Mouse (Mus musculus) adrenal gland, adult 18-20 months (tissue): ENCODE measurements around the gene Serpina1f. TPM values are rescaled to one million over a fixed set of nuclear protein-coding genes. Genes with fewer than 3 reads are reported as not detected.
A peak's percentile ranks its signal among the peaks of the same experiment; 100 is the strongest.
"Not testable (repeated sequence)": the region's sequence is repeated elsewhere in the genome, so short reads cannot be mapped to it uniquely, and the experiment has no call there.

Source experiments
- DNase-seq, 2 experiments: peaks; one replicate each; pipeline ENCODE4 v3.0.0; 2021 to 2022; ENCODE audit warnings: low spot score in 2 of 2
- total RNA-seq, 2 experiments: library from RNA; stranded (reverse); gene quantifications; 1 replicate in 1 of 2; 2 replicates in 1 of 2; pipeline ENCODE4 v1.2.3; 2021

Gene Serpina1f
- total RNA-seq, 2 experiments from 2014 or later, result not detected

DNA sequence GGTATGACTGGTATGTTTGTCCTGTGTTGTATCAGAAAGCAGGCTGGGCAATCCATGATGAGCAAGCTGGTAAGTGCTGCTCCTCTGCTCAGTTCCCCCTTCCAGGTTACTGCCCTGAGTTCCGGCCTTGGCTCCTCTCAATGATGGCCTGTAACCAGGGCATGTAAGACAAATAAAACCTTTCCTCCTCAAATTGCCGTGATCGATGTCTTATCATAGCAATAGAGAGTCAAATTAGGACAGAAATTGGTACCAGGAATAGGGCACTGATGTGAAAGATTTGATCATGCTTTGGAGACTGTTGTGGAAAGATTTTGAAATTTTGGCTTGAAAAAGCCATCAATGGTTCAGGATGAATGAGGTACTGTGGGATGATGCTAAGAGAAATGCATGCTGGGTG, 30.0 kb downstream of the Serpina1f start:
- no peak for DNase-seq

DNA sequence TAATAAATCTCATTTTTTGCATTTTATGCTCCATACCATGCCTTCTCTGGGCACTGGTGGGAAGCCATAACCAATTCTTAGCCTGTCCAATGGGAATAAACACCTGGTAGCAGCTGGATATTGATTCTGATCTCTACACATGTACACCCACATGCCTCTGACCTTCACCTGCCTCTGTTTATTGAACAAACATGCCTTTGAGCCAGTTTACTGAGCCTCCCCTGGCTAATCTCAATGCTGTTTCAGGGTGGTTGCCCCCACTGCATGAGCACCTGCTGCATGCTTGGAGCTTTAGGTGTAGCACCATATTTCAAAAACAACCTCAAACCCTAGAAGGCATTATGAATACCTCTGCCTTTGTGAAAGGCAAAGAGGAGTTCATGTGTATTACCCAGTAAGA, 33.3 kb downstream of the Serpina1f start:
- not testable (repeated sequence) for DNase-seq

DNA sequence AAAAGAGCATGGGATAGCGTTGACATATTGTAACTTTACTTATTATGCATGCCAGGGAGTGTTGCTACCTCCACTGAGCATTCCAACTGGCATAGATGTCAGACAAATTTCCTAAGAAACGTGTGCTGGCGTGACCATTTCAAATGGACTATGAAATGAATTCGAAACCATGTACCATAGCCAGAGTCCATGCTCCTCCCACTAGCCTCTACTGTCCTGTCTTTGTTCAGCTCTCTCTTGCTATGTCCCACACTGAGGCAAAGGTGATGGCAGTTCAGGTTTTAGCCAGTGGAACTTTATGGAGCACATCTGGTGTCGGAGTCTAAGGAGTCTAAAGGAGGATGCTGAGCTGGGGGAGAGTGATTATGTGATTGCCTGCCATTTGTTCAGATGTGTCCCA, 35.3 kb downstream of the Serpina1f start:
- DNase-seq, result no peak

DNA sequence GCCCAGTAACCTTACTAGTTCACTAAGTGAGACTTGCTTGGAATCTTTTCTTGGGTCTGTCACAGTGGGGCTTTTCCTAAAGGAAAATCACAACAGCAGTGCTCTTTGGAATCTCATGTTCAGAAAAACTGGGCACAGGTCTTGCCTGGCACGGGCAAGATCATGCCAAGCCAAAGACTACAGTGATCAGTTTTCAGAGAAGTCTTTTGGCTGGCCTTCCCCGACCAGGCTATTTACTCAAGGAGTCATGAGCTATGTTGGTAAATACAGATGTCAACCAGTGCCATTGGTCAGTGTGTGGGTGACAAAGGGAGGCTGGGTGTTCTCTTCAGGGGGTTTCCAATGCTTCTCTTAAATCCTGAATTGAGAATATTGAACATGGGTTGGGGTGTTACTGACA, 36.2 kb downstream of the Serpina1f start:
- no peak for DNase-seq

DNA sequence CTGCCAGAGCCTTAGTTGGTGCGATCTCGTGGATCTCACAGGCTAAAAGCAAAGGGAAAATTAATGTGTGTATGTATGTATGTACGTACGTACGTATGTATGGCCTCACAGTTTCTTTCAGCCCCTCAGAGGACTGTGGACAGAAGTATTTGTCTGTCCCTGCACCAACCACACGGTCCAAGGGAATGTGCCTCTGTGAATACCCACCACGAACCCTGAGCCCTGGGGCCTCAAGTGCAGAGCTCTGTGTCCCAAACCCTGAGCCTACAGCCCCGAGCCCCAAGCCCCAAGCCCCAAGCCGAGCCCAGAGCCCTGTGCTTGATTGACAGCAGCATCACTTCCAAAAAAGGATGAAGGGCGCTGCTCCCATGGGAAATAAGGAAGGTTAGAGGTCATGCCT, 37.3 kb downstream of the Serpina1f start:
- DNase-seq, result no peak

DNA sequence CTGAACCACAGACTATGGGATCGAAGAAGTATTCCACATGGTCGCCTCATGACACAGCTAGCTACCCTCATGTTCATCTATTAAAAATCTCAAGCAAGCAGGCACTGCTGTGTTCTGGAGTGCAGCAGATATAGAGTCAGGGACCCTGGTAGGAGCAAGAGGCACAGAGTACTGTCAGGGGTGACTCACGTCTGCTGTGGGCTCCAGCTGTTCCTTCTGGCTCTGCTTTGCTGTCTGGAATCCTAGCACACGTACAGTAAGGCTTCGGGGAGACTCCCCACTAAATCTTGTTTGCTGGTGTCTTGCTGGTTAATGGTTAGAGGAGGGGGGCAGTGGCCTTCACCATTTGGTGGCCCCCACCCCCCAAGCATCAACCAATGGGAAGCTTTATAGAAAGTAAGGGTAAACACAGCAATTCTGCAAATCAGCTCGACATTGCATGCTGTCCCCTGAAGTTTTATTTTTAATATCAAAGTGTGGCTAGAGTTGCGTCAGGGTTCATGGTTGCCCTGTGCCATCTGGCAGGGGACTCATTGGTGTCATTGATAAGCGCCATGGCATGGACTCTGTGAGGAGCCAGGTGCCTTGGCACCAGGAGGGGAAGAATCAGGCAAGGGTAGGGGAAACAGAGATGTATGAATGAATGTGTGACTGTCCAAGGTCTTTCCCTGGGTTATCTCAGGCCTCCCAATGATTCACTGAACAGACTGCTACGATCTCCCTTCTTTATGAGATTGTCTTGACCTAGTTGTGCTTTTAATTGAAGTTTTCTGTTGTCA, 38.3 kb downstream of the Serpina1f start, which contains the start of gene Serpina6:
Serpina6 (minus strand) TSS at position 365 of the 779 bp plus-strand sequence.
- DNase-seq, result no peak

DNA sequence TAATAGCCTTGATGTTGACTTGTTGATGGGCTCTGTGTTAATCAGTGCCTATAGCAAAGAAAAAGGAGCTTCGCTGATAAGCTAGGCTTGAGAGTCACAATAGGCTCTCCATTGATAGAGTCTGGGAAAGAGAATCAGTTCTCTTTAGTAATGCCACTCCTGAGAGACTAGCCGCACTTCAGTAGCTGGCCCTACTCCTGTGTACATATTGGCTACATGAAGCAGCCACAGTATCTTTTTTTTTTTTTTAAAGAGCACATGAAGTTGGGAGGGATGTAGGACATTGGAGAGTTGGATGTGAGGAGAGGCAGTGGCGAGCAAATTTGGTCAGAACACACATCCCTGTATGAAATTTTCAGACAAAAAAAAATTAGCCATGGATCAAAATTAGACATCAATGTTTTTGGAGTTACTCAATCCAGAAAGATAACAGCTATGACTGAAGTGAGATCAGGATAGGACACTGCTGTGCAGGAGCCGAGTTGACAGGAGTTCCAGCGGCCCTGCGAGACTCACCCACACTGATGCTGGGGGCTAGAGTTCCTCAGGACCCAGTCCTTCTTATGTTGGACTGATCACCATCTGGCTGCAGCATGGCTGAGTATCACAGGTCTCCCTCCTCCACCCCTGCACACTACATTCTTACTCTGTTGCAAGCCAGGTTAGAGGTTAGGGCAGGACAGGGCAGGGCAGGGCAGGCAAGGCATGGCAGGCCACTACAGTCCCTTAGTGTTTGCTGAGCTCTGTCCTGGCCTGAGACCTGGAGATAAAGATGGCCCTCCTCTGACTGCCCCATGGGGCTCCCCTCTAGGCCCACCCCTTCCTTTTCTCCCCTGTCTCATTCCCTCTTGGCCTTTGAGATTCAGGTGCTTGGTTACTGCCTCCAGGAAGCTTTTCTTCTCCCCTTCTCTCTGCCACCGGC, 39.9 kb downstream of the Serpina1f start:
- no peak for DNase-seq

DNA sequence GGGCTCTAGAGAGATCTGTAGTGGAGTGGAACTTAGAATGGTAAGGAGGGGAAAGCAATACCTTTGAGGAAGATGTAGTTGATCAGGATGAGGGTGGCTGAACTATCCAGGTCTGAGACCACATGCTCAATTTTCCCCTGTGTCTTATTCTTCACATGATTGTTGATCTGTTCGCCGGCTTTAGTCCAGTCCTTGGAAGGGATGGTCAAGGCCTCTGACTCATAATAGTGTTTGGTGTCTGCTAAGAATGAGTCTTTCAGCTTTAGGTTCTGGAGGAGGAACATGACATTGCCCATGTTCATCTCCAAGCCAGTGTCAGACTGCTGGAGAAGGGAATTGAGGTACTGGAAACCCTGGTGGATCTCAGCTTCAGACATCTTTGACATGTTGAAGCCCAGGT, 41.5 kb downstream of the Serpina1f start:
- no peak for DNase-seq

DNA sequence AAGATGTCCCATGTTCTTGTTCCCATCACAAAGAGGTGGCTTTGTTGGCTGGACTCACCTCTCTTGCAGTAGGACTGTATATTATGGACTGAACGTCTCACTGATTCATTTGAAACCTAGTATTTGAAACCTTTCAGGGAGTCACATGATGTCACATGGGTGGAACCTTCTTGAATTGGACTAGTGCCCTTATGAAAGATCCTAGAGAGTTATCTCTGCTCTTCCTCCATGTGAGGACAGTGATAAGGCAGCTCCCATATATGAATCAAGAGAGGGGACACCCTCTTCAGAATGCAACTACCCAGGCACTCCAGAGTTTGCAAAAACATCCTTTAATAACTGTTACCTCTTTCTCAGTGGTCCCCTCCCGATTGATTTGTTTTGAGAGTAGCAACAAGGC, 49.0 kb downstream of the Serpina1f start:
- DNase-seq, result no peak

DNA sequence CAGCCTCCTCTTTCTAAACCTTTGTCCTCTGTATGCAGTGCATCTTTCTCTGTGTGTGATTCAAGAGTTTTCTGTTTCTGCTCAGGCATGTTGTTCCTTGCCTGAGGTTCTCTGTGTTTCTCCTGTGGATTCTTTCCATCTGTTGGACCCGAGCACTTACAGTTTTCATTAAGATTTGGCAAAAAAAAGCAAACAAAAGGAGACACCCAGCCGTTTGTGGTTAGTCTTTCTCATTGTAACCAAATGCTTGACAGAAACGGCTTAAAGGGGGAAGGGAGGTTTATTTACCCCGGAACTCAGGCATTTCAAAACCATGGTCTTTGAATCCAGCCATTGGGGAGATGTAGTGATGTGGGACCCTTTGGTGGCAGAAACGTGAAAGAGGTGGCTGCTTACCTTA, 50.7 kb downstream of the Serpina1f start:
- no peak for DNase-seq

DNA sequence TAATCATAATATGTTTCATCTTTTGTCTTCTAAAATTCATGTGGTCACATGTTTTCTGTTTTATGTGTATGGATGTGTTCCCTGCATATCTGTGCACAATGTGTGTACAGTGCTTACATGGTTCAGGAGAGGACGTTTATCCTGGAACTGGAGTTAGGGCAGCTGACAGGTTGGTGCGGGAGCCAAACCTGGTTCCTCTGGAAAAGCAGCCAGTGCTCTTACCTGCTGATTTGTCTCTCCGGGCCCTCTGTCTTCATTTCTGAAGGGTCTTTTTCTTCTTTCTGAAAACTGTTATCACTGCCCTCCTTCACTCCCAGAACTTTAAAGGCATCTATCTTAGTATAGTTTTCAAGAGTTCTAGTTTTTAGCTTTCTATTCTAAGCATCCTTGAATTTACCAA, 51.5 kb downstream of the Serpina1f start:
- no peak for DNase-seq

DNA sequence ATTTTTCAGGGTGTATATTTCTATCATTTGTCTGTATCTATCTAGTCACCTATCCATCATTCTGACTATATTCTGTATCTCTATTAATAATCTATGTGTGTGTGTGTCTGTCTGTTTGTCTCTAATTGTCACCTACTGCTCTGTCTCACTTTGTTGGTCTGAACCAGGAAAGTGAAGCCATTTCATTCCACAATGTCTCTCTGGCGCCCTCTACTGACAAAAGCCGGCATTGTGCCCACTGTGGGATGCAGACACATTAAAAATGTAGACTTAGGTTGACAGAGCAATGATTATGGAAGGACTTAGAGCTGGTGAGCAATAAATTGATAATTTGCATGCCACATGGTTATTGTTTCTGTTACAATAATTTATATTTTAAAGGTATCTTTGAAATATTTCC, 52.0 kb downstream of the Serpina1f start:
- DNase-seq, result peak; percentile 87 to 88

Other genes starting within 250 kb of the Serpina1f start
- not detected for gene Ifi27l2b, start 238.3 kb downstream of the Serpina1f start, total RNA-seq
- 1 to 10 TPM; 2.5 to 3.4 TPM for gene Ppp4r4, start 163.2 kb downstream of the Serpina1f start, total RNA-seq
- not detected for gene Serpina10, start 64.1 kb downstream of the Serpina1f start, total RNA-seq
- gene Serpina6, start 38.3 kb downstream of the Serpina1f start, total RNA-seq, result 1 to 10 TPM in 1 of 2 experiments, under 1 TPM in 1; 0.73 to 7.0 TPM
- gene Serpina16, start 19.4 kb downstream of the Serpina1f start, total RNA-seq, result not detected
- gene Serpina1d, start 78.1 kb upstream of the Serpina1f start, total RNA-seq, result under 1 TPM; 0.29 to 0.73 TPM
- 1 to 10 TPM in 1 of 2 experiments, under 1 TPM in 1; 0.54 to 3.0 TPM for gene Serpina1b, start 134.8 kb upstream of the Serpina1f start, total RNA-seq
- under 1 TPM; 0.38 to 0.80 TPM for gene Serpina1a, start 168.0 kb upstream of the Serpina1f start, total RNA-seq
- gene Serpina1c, start 209.4 kb upstream of the Serpina1f start, total RNA-seq, result under 1 TPM in 1 of 2 experiments, not detected in 1; 0.50 TPM